Mouse (Mus musculus) left cerebral cortex, postnatal 14 days (tissue): ENCODE results near the gene Gadd45gip1. TPM values are rescaled to one million over a fixed set of nuclear protein-coding genes. Genes with fewer than 3 reads are reported as not detected.

Experiments used
- DNase-seq, 2 experiments: peaks; one replicate each; pipeline ENCODE4 v3.0.0; 2021 to 2022; ENCODE audit warnings: low spot score in 2 of 2, mixed read lengths in 1 of 2
- intact Hi-C: fragments of 180-260 bp; cut with DNase I; formaldehyde crosslinking; loops from one replicate; pipeline ENCODE4 v1.15.1; 2025
- total RNA-seq, 2 experiments: library from RNA; stranded (reverse); gene quantifications; 2 replicates each; pipeline ENCODE4 v1.2.3; 2021

Gene Gadd45gip1
- total RNA-seq, 2 experiments from 2014 or later, result 23.4 to 23.6 TPM

- no peak for DNase-seq
- intact Hi-C loops, result loop anchor here (5.0 kb wide), 1 partner anchor 58 kb away; the partner anchor contains the start of gene Klf1
These were observed 13.2 kb downstream of the Gadd45gip1 start for GRCm38 (mm10) chr8:84844397-84845070.

- intact Hi-C loops, result loop anchor here (5.0 kb wide), 1 partner anchor 57 kb away; the partner anchor contains the start of gene Klf1
- peak in 1 of 2 experiments; percentile 51 for DNase-seq
These were observed 14.2 kb downstream of the Gadd45gip1 start for GRCm38 (mm10) chr8:84845355-84846093.

GRCm38 (mm10) chr8:84846094-84846721 is 14.9 kb downstream of the Gadd45gip1 start:
- DNase-seq, result no peak
- intact Hi-C loops, result loop anchor here (5.0 kb wide), 1 partner anchor 56 kb away; the partner anchor contains the start of gene Klf1

- peak; percentile 100 for DNase-seq
- intact Hi-C loops, result loop anchor here (5.0 kb wide), 1 partner anchor 55 kb away; the partner anchor contains the start of gene Klf1
These were observed 15.6 kb downstream of the Gadd45gip1 start, which contains the start of gene Calr for GRCm38 (mm10) chr8:84846722-84847572. Calr (minus strand) TSS chr8:84846934.

- intact Hi-C loops, result loop anchor here (5.0 kb wide), 1 partner anchor 54 kb away; the partner anchor contains the start of gene Klf1
- DNase-seq, result no peak
These were observed 16.5 kb downstream of the Gadd45gip1 start for GRCm38 (mm10) chr8:84847684-84848435.

GRCm38 (mm10) chr8:84856434-84856833 is 25.1 kb downstream of the Gadd45gip1 start:
- intact Hi-C loops, result no loop called here
- DNase-seq, result no peak

GRCm38 (mm10) chr8:84856864-84857441 is 25.6 kb downstream of the Gadd45gip1 start, which contains the start of gene Farsa:
Farsa (plus strand) TSS chr8:84856989.
- DNase-seq, result peak; percentile 95
- intact Hi-C loops, result no loop called here

GRCm38 (mm10) chr8:84871376-84872308 is 40.3 kb downstream of the Gadd45gip1 start, which contains the start of gene Syce2:
Syce2 (plus strand) TSS chr8:84872111.
- DNase-seq, result peak; percentile 59
- intact Hi-C loops, result no loop called here

GRCm38 (mm10) chr8:84872309-84872965 is 41.1 kb downstream of the Gadd45gip1 start:
- intact Hi-C loops, result no loop called here
- DNase-seq, result no peak

GRCm38 (mm10) chr8:84873016-84873415 is 41.7 kb downstream of the Gadd45gip1 start:
- no peak for DNase-seq
- intact Hi-C loops, result no loop called here

- no peak for DNase-seq
These were observed 43.0 kb downstream of the Gadd45gip1 start for GRCm38 (mm10) chr8:84874339-84874738.

GRCm38 (mm10) chr8:84877297-84878035 is 46.1 kb downstream of the Gadd45gip1 start:
- intact Hi-C loops, result no loop called here
- no peak for DNase-seq

More at GRCm38 (mm10) chr8:84874339-84874738, 43.0 kb downstream of the Gadd45gip1 start:
- intact Hi-C loops, result no loop called here

- intact Hi-C loops, result no loop called here
- DNase-seq, result no peak
These were observed 47.6 kb downstream of the Gadd45gip1 start for GRCm38 (mm10) chr8:84878915-84879314.

GRCm38 (mm10) chr8:84884728-84885127 is 53.4 kb downstream of the Gadd45gip1 start:
- intact Hi-C loops, result no loop called here
- DNase-seq, result no peak
